Mouse (Mus musculus): ENCODE data around the gene Tmem131.

DNA sequence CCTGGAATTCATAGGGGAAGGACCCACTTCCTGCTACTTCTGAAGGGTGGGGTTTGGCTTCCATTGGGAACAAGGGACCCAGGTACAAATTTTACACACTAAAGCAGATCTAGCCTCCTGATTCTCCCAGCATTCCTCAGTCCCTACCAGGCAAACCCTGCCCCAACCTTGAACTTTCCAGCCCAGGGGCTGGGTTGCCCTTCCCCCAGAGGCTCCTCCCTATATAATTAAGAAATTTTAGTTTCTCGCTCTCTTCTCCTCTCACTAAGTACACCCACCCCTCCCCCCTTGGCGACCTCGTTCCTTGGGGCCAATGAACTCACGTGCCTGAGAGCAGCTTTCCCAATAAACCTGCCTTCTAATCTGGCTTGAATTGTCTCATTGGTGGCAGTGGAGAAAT, 40.3 kb upstream of the Tmem131 start:
- TF ChIP-seq POLR2A (IDR thresholded peaks at IDR 0.05; ENCODE audit: control insufficient read depth, low read depth, low read length) (no peak), CTCF (IDR thresholded peaks at IDR 0.05; ENCODE audit: control insufficient read depth, insufficient read depth, insufficient replicate concordance, low read depth, low read length) (no peak)
